Mouse (Mus musculus): ENCODE measurements around the gene Fam104a.

DNA sequence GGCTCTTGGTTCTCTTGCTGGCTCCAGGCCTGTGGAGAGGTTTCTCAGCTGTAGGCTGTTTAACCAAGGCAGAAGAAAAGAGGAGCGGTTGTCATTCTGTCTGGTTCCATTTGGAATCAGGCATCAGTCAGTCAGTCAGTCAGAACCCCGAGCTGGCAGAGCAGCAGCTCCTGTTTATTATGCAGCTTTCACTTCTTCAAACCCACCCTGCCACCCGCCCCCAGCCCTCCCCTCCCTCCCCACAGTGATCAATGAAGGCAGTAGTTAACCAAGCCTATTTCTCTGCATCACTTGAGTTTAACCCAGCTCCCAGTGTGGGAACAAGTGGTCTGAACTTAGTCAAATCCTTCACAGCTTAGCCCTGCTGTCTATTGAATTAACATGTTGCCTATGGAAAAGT lies 7.9 kb upstream of the Fam104a start:
- TF ChIP-seq CTCF (IDR thresholded peaks at IDR 0.05; ENCODE audit: insufficient read depth, low read depth, low read length) (no peak), POLR2A (IDR thresholded peaks at IDR 0.05; ENCODE audit: insufficient read depth, low read depth, low read length) (no peak)

Data from olfactory bulb, adult 2 months (tissue).